Mouse (Mus musculus) c-Kit-positive CD71-positive TER-119-negative erythroid progenitor cells, embryonic 14.5 days (primary cell): ENCODE results near the gene Fbxo42.

Experiments used
- DNase-seq: peaks from one replicate; pipeline ENCODE4 v3.0.0-alpha.2; 2013; ENCODE audit warnings: low read depth

Fbxo42 gene

DNA sequence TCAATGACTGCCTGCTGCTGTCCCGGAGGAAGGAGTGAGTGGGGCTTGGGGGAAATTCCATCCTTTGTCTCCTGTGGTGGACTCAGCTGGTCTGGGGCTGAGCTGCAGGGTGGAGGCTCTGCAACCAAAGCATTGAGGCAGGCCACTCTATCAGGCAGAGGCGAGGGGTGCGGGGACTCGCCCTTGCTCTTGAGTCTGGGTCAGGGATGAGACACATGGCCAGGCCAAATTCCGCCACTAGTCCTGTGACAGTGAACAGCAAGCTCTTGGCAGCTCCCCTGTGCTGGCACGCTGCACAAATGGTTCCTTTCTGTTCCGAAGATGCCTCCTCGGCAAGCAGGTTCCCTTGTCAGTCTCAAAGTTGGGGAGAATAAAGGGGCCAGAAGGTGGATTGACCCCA lies 103.4 kb downstream of the Fbxo42 start:
- DNase-seq: no peak

GRCm38 (mm10) chr4:141252641-141253040 lies 104.9 kb downstream of the Fbxo42 start:
- DNase-seq: no peak
